Mouse (Mus musculus): ENCODE measurements around the gene Wipi1.

- TF ChIP-seq POLR2A (IDR thresholded peaks at IDR 0.05; ENCODE audit: control insufficient read depth in 1 of 2, insufficient read depth in 1 of 2, low read depth in 1 of 2, low read length in 2 of 2, poor library complexity in 1 of 2) = no peak
- TF ChIP-seq GATA1 (IDR thresholded peaks at IDR 0.05; ENCODE audit: low read depth, low read length) = no peak
- TF ChIP-seq ELF1 (IDR thresholded peaks at IDR 0.05; ENCODE audit: low read depth, low read length) = no peak
- TF ChIP-seq CTCF (IDR thresholded peaks at IDR 0.05 in 2 of 3, conservative IDR thresholded peaks at IDR 0.05 in 1 of 3; ENCODE audit: control insufficient read depth in 1 of 3, insufficient read depth in 1 of 3, low read depth in 2 of 3, low read length in 3 of 3, poor library complexity in 1 of 3, severe bottlenecking in 1 of 3) = no peak
- TF ChIP-seq KAT2A (conservative IDR thresholded peaks at IDR 0.05; ENCODE audit: low read depth, low read length) = no peak
- no peak for TF ChIP-seq RAD21 (IDR thresholded peaks at IDR 0.05; ENCODE audit: low read depth, low read length)
- no peak for TF ChIP-seq E2F4 (IDR thresholded peaks at IDR 0.05; ENCODE audit: borderline replicate concordance, low read depth, low read length)
These were observed 39.8 kb upstream of the Wipi1 start for GRCm38 (mm10) chr11:109651566-109652024.
